Mouse (Mus musculus) E14TG2a.4 (cell line): Measurements from ENCODE around the gene Castor2.

Source experiments
- CTCF ChIP-seq: conservative IDR thresholded peaks from 2 replicates; pipeline ENCODE4 v1.5.1; 2014; ENCODE audit warnings: low read length
- NANOG ChIP-seq: IDR thresholded peaks from 2 replicates; pipeline ENCODE4 v1.6.1; 2014; ENCODE audit warnings: borderline replicate concordance, low read length, mixed read lengths
- POU5F1 ChIP-seq: IDR thresholded peaks from 2 replicates; pipeline ENCODE4 v1.6.1; 2014; ENCODE audit warnings: low read length, borderline replicate concordance

DNA sequence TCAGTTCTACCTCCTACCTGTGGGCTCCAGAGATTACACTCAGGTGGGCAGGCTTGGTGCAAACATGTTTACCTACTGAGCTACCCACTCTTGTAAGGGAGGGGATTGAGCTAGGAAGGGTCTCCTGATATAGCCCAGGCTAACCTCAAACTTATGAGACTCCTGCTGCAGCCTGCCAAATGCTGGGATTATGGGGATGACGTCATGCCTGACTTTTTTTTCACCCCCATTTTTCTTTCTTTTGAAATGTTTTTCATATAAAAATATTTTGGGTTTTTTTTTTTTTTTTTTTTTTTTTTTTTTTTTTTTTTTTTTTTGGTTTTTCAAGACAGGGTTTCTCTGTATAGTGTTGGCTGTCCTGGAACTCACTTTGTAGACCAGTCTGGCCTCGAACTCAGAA, 26.7 kb downstream of the Castor2 start:
- TF ChIP-seq CTCF (no peak), POU5F1 (no peak), NANOG (no peak)
